Mouse (Mus musculus): ENCODE measurements around the gene Mettl7a1. TPM values are rescaled to one million over a fixed set of nuclear protein-coding genes. Genes with fewer than 3 reads are reported as not detected.

The Mettl7a1 gene
- total and polyA plus RNA-seq, 2 experiments from 2014 or later: 2.6 to 12.4 TPM

DNA sequence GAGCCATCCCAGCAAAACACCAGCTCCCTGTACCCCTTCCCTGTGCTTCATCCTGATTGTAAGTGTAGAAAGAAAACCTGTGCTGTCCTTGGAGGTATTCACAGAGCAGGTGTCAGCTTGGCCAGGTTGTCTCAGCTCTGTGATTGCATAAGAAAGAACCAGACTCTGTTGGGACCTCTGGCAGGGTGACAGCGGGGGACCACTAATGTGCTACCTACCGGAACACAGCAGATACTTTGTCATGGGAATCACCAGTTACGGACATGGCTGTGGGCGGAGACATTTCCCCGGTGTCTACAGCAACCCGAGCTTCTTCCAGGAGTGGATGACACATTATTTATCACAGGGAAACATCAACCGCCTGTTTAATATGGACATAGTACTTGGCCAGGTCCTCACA is 11.6 kb upstream of the Mettl7a1 start:
- DNase-seq (ENCODE audit: low spot score) (no peak), ATAC-seq (ENCODE audit: low FRiP score) (no peak)

DNA sequence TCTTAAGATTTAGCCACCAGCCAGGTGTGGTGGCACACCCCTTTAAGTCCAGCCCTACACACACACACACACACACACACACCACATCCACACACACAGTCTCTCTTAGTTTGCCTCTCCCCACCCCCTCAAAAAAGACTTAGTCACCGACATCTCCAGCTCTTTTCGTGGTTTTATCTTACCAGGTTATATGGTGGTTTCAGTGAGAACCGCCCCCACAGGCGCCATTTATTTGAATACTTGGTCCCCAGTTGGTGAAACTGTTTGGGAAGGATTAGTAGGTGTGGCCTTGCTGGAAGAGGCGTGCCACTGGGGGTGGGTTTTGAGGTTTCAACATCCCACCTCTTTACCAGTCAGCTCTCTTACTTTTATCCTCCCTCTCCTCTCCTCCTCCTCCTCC is 6.1 kb upstream of the Mettl7a1 start:
- H3K36me3 ChIP-seq (ENCODE audit: insufficient read depth, low read length): no peaks in the 10 kb centered on the region
- H3K27me3 ChIP-seq (ENCODE audit: insufficient read depth, low read length): no peaks in the 10 kb centered on the region
- WGBS: 90% methylated on average over 5 of the region's 5 CpGs
- H3K27ac ChIP-seq (ENCODE audit: low read depth, low read length): no peak overlapping the region
- no peaks in the 10 kb centered on the region for H3K4me1 ChIP-seq (ENCODE audit: insufficient read depth, low read length)
- H3K4me3 ChIP-seq (ENCODE audit: low read depth, low read length): no peak overlapping the region
- ATAC-seq (ENCODE audit: low FRiP score) (no peak), DNase-seq (ENCODE audit: low spot score) (no peak)
- no peak overlapping the region for H3K4me2 ChIP-seq (ENCODE audit: low read depth, low read length, poor library complexity, severe bottlenecking)
- no peaks in the 10 kb centered on the region for H3K9me3 ChIP-seq (ENCODE audit: low read length)
- no peak for TF ChIP-seq CTCF (IDR thresholded peaks at IDR 0.05)
- no peak overlapping the region for H3K9ac ChIP-seq (replicated peaks; ENCODE audit: low read length, poor library complexity, severe bottlenecking)

More for the DNA sequence above, 11.6 kb upstream of the Mettl7a1 start:
- no peaks in the 10 kb centered on the region for H3K4me1 ChIP-seq (ENCODE audit: insufficient read depth, low read length)
- no peak for TF ChIP-seq CTCF (IDR thresholded peaks at IDR 0.05)
- H3K4me3 ChIP-seq (ENCODE audit: low read depth, low read length): no peak overlapping the region
- WGBS: 77% methylated on average over 7 of the region's 7 CpGs
- no peak overlapping the region for H3K9ac ChIP-seq (replicated peaks; ENCODE audit: low read length, poor library complexity, severe bottlenecking)
- H3K27ac ChIP-seq (ENCODE audit: low read depth, low read length): no peak overlapping the region
- H3K4me2 ChIP-seq (ENCODE audit: low read depth, low read length, poor library complexity, severe bottlenecking): no peak overlapping the region
- H3K27me3 ChIP-seq (ENCODE audit: insufficient read depth, low read length): no peaks in the 10 kb centered on the region
- H3K9me3 ChIP-seq (ENCODE audit: low read length): no peaks in the 10 kb centered on the region
- no peaks in the 10 kb centered on the region for H3K36me3 ChIP-seq (ENCODE audit: insufficient read depth, low read length)

DNA sequence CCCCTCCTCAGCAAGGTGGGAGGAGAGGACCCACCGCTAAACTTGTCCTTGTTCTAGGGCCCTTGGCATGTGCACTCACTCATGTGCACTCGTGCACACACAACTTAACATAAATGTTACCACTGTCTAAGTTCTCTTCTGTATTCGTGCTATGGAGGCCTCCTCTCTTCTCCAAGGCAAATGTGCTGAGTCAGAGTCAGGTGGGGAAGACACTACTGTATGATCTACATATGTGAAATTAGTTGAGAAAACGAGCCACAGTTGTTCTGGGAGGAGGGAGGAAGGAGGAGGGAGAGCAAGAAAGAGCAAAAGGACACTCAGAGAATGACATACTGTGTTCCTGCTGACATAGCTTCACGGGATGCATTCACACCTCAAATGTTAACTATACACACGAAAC is 3.4 kb upstream of the Mettl7a1 start:
- Histone ChIP-seq H3K4me2 (ENCODE audit: low read depth, low read length, poor library complexity, severe bottlenecking) (no peak overlapping the region), H3K27ac (ENCODE audit: low read depth, low read length) (no peak overlapping the region), H3K36me3 (ENCODE audit: insufficient read depth, low read length) (no peaks in the 10 kb centered on the region), H3K9ac (replicated peaks; ENCODE audit: low read length, poor library complexity, severe bottlenecking) (no peak overlapping the region), H3K27me3 (ENCODE audit: insufficient read depth, low read length) (no peaks in the 10 kb centered on the region), H3K4me3 (ENCODE audit: low read depth, low read length) (no peak overlapping the region), H3K9me3 (ENCODE audit: low read length) (no peaks in the 10 kb centered on the region), H3K4me1 (ENCODE audit: insufficient read depth, low read length) (no peaks in the 10 kb centered on the region)
- WGBS: 90% methylated on average over 6 of the region's 6 CpGs
- no peak for TF ChIP-seq CTCF (IDR thresholded peaks at IDR 0.05)
- DNase-seq (ENCODE audit: low spot score) (no peak), ATAC-seq (ENCODE audit: low FRiP score) (no peak)

- no peak for TF ChIP-seq CTCF (IDR thresholded peaks at IDR 0.05)
- ATAC-seq (ENCODE audit: low FRiP score) (no peak), DNase-seq (ENCODE audit: low spot score) (no peak)
- no peak overlapping the region for H3K27ac ChIP-seq (ENCODE audit: low read depth, low read length)
- H3K9ac ChIP-seq (replicated peaks; ENCODE audit: low read length, poor library complexity, severe bottlenecking): no peak overlapping the region
- no peak overlapping the region for H3K4me2 ChIP-seq (ENCODE audit: low read depth, low read length, poor library complexity, severe bottlenecking)
- H3K36me3 ChIP-seq (ENCODE audit: insufficient read depth, low read length): no peaks in the 10 kb centered on the region
- no peaks in the 10 kb centered on the region for H3K9me3 ChIP-seq (ENCODE audit: low read length)
- no peak overlapping the region for H3K4me3 ChIP-seq (ENCODE audit: low read depth, low read length)
- no peaks in the 10 kb centered on the region for H3K27me3 ChIP-seq (ENCODE audit: insufficient read depth, low read length)
- H3K4me1 ChIP-seq (ENCODE audit: insufficient read depth, low read length): no peaks in the 10 kb centered on the region
- WGBS: 67% methylated on average over 15 of the region's 15 CpGs
Measured at GRCm38 (mm10) chr15:100301556-100301955, 2.4 kb upstream of the Mettl7a1 start.

DNA sequence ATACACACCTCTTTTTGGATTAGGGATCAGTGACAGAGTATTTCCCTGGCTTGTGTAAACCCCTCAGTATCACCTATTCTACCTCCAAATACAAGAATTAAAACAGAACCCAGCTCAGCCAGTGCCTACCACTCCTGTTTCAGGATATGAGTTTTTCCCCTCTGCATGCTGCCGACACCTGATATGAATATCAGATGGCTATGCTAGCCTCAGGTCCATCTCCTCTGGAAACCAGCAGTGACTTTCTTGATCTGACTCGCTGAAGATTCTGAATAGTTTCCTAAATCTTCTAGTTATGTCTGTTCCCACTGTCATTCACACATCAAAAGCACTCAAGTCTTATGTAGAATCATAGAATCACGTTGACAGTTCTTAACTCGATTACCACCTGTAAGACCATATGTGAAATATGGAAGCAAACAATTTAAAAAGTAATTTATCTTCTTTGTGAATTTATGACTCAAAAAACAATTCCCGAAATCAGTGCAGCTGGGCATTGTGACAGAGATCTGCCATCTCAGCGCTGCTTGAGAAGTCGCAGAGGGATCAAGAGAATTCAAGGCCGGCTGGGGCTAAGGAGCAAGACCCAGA is 417 bp upstream of the Mettl7a1 start:
- Histone ChIP-seq H3K36me3 (ENCODE audit: insufficient read depth, low read length) (no peaks in the 10 kb centered on the region), H3K9ac (replicated peaks; ENCODE audit: low read length, poor library complexity, severe bottlenecking) (peak overlapping the region; percentile 75), H3K27me3 (ENCODE audit: insufficient read depth, low read length) (no peaks in the 10 kb centered on the region), H3K9me3 (ENCODE audit: low read length) (no peaks in the 10 kb centered on the region), H3K27ac (ENCODE audit: low read depth, low read length) (0 out of 2 replicates have a peak overlapping the region, but pooled peaks have one; percentile 85), H3K4me1 (ENCODE audit: insufficient read depth, low read length) (no peaks in the 10 kb centered on the region), H3K4me2 (ENCODE audit: low read depth, low read length, poor library complexity, severe bottlenecking) (peak overlapping the region; percentile 80), H3K4me3 (ENCODE audit: low read depth, low read length) (peak overlapping the region; percentile 48)
- no peak for TF ChIP-seq CTCF (IDR thresholded peaks at IDR 0.05)
- no peak for DNase-seq (ENCODE audit: low spot score)
- ATAC-seq (ENCODE audit: low FRiP score): no peak
- WGBS: 38% methylated on average over 8 of the region's 8 CpGs

DNA sequence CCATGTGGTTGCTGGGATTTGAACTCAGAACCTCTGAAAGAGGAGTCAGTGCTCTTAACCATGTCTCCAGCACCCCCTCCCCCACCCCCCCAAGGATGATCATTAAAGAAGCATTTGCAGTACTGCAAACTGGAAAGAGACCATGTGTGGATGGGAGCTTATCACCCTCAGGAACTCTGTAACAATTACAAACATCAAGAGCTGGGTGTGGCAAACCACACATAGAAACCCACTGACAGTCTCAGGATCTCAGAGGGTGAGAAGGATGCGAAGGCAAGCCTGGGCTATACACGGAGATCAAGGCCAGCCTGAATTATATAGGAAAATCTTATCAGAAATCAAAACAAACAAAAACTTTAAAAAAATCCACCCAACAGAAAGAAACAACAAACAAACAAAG is 2.3 kb downstream of the Mettl7a1 start:
- Histone ChIP-seq H3K9ac (replicated peaks; ENCODE audit: low read length, poor library complexity, severe bottlenecking) (no peak overlapping the region), H3K4me1 (ENCODE audit: insufficient read depth, low read length) (no peaks in the 10 kb centered on the region), H3K4me2 (ENCODE audit: low read depth, low read length, poor library complexity, severe bottlenecking) (no peak overlapping the region), H3K9me3 (ENCODE audit: low read length) (no peaks in the 10 kb centered on the region), H3K27me3 (ENCODE audit: insufficient read depth, low read length) (no peaks in the 10 kb centered on the region), H3K27ac (ENCODE audit: low read depth, low read length) (no peak overlapping the region), H3K4me3 (ENCODE audit: low read depth, low read length) (no peak overlapping the region), H3K36me3 (ENCODE audit: insufficient read depth, low read length) (no peaks in the 10 kb centered on the region)
- TF ChIP-seq CTCF (IDR thresholded peaks at IDR 0.05): no peak
- WGBS: 90% methylated on average over 2 of the region's 2 CpGs
- DNase-seq (ENCODE audit: low spot score): no peak
- ATAC-seq (ENCODE audit: low FRiP score): no peak
